Mouse (Mus musculus): ENCODE results near the gene Hecw2.

- TF ChIP-seq POLR2A (IDR thresholded peaks at IDR 0.05; ENCODE audit: insufficient read depth, low read depth, low read length) (no peak), CTCF (IDR thresholded peaks at IDR 0.05) (peak; percentile 42)
Measured at GRCm38 (mm10) chr1:53986185-53986892, 208.6 kb downstream of the Hecw2 start.
